Mouse (Mus musculus): ENCODE data around the gene Sin3a.

- TF ChIP-seq CTCF (IDR thresholded peaks at IDR 0.05; ENCODE audit: insufficient read depth, low read depth, low read length): no peak
- TF ChIP-seq POLR2A (IDR thresholded peaks at IDR 0.05; ENCODE audit: insufficient read depth, low read depth, low read length): no peak
Observed at GRCm38 (mm10) chr9:57117261-57117755, 45.5 kb downstream of the Sin3a start.

Measured in olfactory bulb, adult 2 months (tissue).